ENCODE assay signal across 13 mouse cellular contexts in the genomic region with DNA sequence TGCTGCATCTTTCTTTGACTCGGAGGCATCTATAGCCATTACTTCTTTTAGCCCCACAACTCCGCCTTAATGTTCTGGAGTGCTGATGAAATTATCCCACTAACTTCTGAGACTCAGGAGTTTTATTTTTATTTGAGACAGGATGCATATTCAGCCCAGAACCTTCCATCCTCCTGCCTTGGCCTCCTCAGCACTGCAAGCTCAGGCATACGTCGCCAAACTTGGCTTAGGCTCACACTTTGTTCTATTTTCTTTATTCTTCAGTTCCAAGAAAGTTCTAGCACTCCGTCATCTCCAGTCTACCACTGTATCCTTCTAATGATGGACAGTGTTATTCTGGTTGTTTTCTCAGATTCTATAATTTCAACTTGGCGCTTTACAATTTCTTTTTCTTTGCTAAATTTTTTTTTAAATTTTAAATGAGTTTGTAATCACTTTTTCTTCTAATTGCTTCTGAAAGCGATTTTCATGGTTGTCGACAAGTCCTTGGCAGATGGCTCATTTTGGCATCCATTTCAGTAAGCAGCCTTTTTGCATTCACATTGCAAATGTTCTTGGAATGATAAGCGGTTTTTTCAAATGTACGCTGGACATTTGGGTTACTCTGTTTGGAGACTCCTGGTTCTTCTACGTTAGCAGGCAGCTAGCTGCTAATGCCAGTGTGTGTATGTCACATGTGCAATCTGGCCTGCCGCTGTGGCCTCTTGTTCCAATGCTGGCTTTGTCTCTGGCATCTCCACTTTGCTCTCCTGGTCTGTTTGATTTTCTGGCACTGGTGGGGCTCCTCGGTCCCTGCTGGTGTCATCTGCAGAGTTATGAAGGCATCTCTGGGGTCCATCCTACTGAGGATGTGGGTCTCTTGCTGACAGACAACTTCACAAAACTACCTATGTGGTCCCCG. TPM values are rescaled to one million over a fixed set of nuclear protein-coding genes. Genes with fewer than 3 reads are reported as not detected.
DNase-seq lines count a peak whose midpoint lies in the region; ATAC-seq lines count a peak whose summit lies in the region.
"Had no signal": no experiment of that assay in that cellular context is flagged by ENCODE, and none has a peak within 500 bp of the region (broad histone marks: within the 10 kb centered on the region; RNA-seq: fewer than 3 reads in every experiment).

No protein-coding gene starts in this region.

- no peak overlapping the region for H3K9ac ChIP-seq in forebrain, embryonic 14.5 days (ENCODE audit: low read length)
- no peak overlapping the region for H3K9ac ChIP-seq in forebrain, embryonic 12.5 days
- H3K9ac ChIP-seq in intestine, embryonic 16.5 days (ENCODE audit: low read depth, low read length) = no peak overlapping the region
- H3K9ac ChIP-seq: heart, embryonic 12.5 days; midbrain, embryonic 15.5 days had no signal

- 78% methylated on average over 14 of the region's 14 CpGs for WGBS in forebrain, embryonic 14.5 days
- 94% methylated on average over 14 of the region's 14 CpGs for whole genome bisulfite sequencing in forebrain, embryonic 12.5 days
- whole genome bisulfite sequencing in intestine, embryonic 16.5 days = 88% methylated on average over 14 of the region's 14 CpGs

- ATAC-seq in forebrain, embryonic 14.5 days = no peak
- no peak for ATAC-seq in forebrain, embryonic 12.5 days (ENCODE audit: low FRiP score)
- ATAC-seq in intestine, embryonic 16.5 days = no peak
- ATAC-seq: inflammation-experienced regulatory T-cells, adult 6 months; midbrain, embryonic 15.5 days; Patski had no signal

- no peak overlapping the region for H3K4me2 ChIP-seq in forebrain, embryonic 14.5 days (ENCODE audit: low read length)
- no peak overlapping the region for H3K4me2 ChIP-seq in forebrain, embryonic 12.5 days
- no peak overlapping the region for H3K4me2 ChIP-seq in intestine, embryonic 16.5 days (ENCODE audit: low read depth, low read length)
- H3K4me2 ChIP-seq: heart, embryonic 12.5 days; midbrain, embryonic 15.5 days had no signal

- peak; percentile 84 for DNase-seq in forebrain, embryonic 14.5 days (ENCODE audit: low spot score)
- DNase-seq in left cerebral cortex, adult 18-20 months (ENCODE audit: low spot score in 2 of 2) = peak; percentile 48 to 53
- DNase-seq in left cerebral cortex, postnatal 36 days (ENCODE audit: low spot score in 2 of 2) = no peak
- DNase-seq in brain, adult 2 months (ENCODE audit: low read depth, low spot score) = peak; percentile 95
- DNase-seq in layer of hippocampus, adult 8-10 months (ENCODE audit: low spot score in 2 of 2) = peak; percentile 42 to 61
- no peak for DNase-seq in thymus, postnatal 10 days (ENCODE audit: low spot score in 2 of 2)

- peaks cover 7% of the 10 kb centered on the region; the same call in 1 of the 2 replicates for H3K4me1 ChIP-seq in forebrain, embryonic 14.5 days (ENCODE audit: control insufficient read depth, insufficient read depth, low read length)
- peaks cover 17% of the 10 kb centered on the region for H3K4me1 ChIP-seq in forebrain, embryonic 12.5 days
- H3K4me1 ChIP-seq in intestine, embryonic 16.5 days (ENCODE audit: control insufficient read depth, insufficient read depth, low read length) = peaks cover 15% of the 10 kb centered on the region

- no peak overlapping the region for H3K4me3 ChIP-seq in forebrain, embryonic 14.5 days (ENCODE audit: low read depth, low read length)
- H3K4me3 ChIP-seq in forebrain, embryonic 12.5 days (replicated peaks) = no peak overlapping the region
- H3K4me3 ChIP-seq in intestine, embryonic 16.5 days (ENCODE audit: low read length) = no peak overlapping the region
- H3K4me3 ChIP-seq: heart, embryonic 12.5 days; midbrain, embryonic 15.5 days had no signal

- peak overlapping the region; percentile 72 for H3K27ac ChIP-seq in forebrain, embryonic 14.5 days (ENCODE audit: low read depth, low read length)
- no peak overlapping the region for H3K27ac ChIP-seq in forebrain, embryonic 12.5 days
- no peak overlapping the region for H3K27ac ChIP-seq in intestine, embryonic 16.5 days (ENCODE audit: low read length)
- H3K27ac ChIP-seq: midbrain, embryonic 15.5 days had no signal

- no peaks in the 10 kb centered on the region for H3K9me3 ChIP-seq in forebrain, embryonic 14.5 days (replicated peaks; ENCODE audit: control insufficient read depth, low read length)
- no peaks in the 10 kb centered on the region for H3K9me3 ChIP-seq in forebrain, embryonic 12.5 days
- H3K9me3 ChIP-seq in intestine, embryonic 16.5 days (ENCODE audit: control insufficient read depth, low read length) = no peaks in the 10 kb centered on the region
- H3K9me3 ChIP-seq: midbrain, embryonic 15.5 days had no signal

- intact Hi-C loops in left cerebral cortex, postnatal 36 days (cut with DNase I) = no loop called here

- H3K27me3 ChIP-seq in forebrain, embryonic 14.5 days (replicated peaks; ENCODE audit: control insufficient read depth, insufficient read depth, low read length) = no peaks in the 10 kb centered on the region
- no peaks in the 10 kb centered on the region for H3K27me3 ChIP-seq in forebrain, embryonic 12.5 days
- no peaks in the 10 kb centered on the region for H3K27me3 ChIP-seq in intestine, embryonic 16.5 days (replicated peaks; ENCODE audit: control insufficient read depth, insufficient read depth, low read length)
- H3K27me3 ChIP-seq: heart, embryonic 12.5 days; midbrain, embryonic 15.5 days; Patski had no signal

- H3K36me3 ChIP-seq in forebrain, embryonic 14.5 days (ENCODE audit: control insufficient read depth, insufficient read depth, low read length) = no peaks in the 10 kb centered on the region
- H3K36me3 ChIP-seq in forebrain, embryonic 12.5 days (replicated peaks) = peaks cover 5% of the 10 kb centered on the region
- H3K36me3 ChIP-seq in intestine, embryonic 16.5 days (ENCODE audit: control insufficient read depth, insufficient read depth, low read length) = no peaks in the 10 kb centered on the region
- H3K36me3 ChIP-seq: midbrain, embryonic 15.5 days had no signal

RNA-seq across cellular contexts. Expression of a gene that starts 2.4 kb away (rescaled TPM):
- polyA plus RNA-seq in forebrain, embryonic 14.5 days (2014; fragmentation: Nextera tagmentation; extraction: Ambion mirVana) = 93.8 and 128 TPM in 2 replicates
- 35.2 and 37.0 TPM in 2 replicates for polyA plus RNA-seq in forebrain, embryonic 12.5 days (2016; fragmentation: Nextera tagmentation; extraction: Ambion mirVana)
- 100 to 1,000 TPM; 762 to 804 TPM for total RNA-seq in left cerebral cortex, adult 18-20 months (2021)
- 100 to 1,000 TPM; 738 to 861 TPM for total RNA-seq in left cerebral cortex, postnatal 36 days (2021)
- 100 to 1,000 TPM; 413 to 462 (median 429) TPM for total RNA-seq in layer of hippocampus, adult 8-10 months (2022)
- 22.7 and 23.6 TPM in 2 replicates for polyA plus RNA-seq in intestine, embryonic 16.5 days (2015; fragmentation: Nextera tagmentation; extraction: Ambion mirVana)
- total RNA-seq: neutrophil, adult 5-6 weeks had no signal

RNA-seq across cellular contexts. Expression of a gene that starts 2.6 kb away (rescaled TPM):
- 2.5 and 2.6 TPM in 2 replicates for polyA plus RNA-seq in forebrain, embryonic 14.5 days (2014; fragmentation: Nextera tagmentation; extraction: Ambion mirVana)
- 5.9 and 7.5 TPM in 2 replicates for polyA plus RNA-seq in forebrain, embryonic 12.5 days (2016; fragmentation: Nextera tagmentation; extraction: Ambion mirVana)
- 1 to 10 TPM; 7.1 to 9.0 TPM for total RNA-seq in left cerebral cortex, adult 18-20 months (2021)
- total RNA-seq in left cerebral cortex, postnatal 36 days (2021) = 1 to 10 TPM; 6.7 to 7.7 TPM
- total RNA-seq in layer of hippocampus, adult 8-10 months (2022) = 1 to 10 TPM; 6.7 to 9.0 (median 8.5) TPM
- polyA plus RNA-seq in intestine, embryonic 16.5 days (2015; fragmentation: Nextera tagmentation; extraction: Ambion mirVana) = 2.4 and 4.7 TPM in 2 replicates

RNA-seq across cellular contexts. Expression of a gene that starts 53.0 kb away (rescaled TPM):
- 44.4 and 49.0 TPM in 2 replicates for polyA plus RNA-seq in forebrain, embryonic 14.5 days (2014; fragmentation: Nextera tagmentation; extraction: Ambion mirVana)
- polyA plus RNA-seq in forebrain, embryonic 12.5 days (2016; fragmentation: Nextera tagmentation; extraction: Ambion mirVana) = 53.1 and 59.3 TPM in 2 replicates
- 100 to 1,000 TPM; 109 to 132 TPM for total RNA-seq in left cerebral cortex, adult 18-20 months (2021)
- 100 to 1,000 TPM; 136 to 141 TPM for total RNA-seq in left cerebral cortex, postnatal 36 days (2021)
- 10 to 100 TPM; 87.2 to 98.8 (median 91.4) TPM for total RNA-seq in layer of hippocampus, adult 8-10 months (2022)
- 36.6 and 38.8 TPM in 2 replicates for polyA plus RNA-seq in intestine, embryonic 16.5 days (2015; fragmentation: Nextera tagmentation; extraction: Ambion mirVana)

Comparison
In these comparisons a context has a peak if more than half of its experiments do, and no peak if none do; other contexts are left out.
1. DNase-seq: peak in forebrain, embryonic 14.5 days (single experiment), left cerebral cortex, adult 18-20 months (2 of 2), brain, adult 2 months (single experiment) and layer of hippocampus, adult 8-10 months (2 of 2); none in left cerebral cortex, postnatal 36 days (0 of 2) and thymus, postnatal 10 days (0 of 2).